Mouse (Mus musculus) CH12.LX (cell line): ENCODE data around the gene Cdhr5. TPM values are rescaled to one million over a fixed set of nuclear protein-coding genes. Genes with fewer than 3 reads are reported as not detected.

Experiments
- DNase-seq: peaks from one replicate; pipeline ENCODE4 v3.0.0-alpha.2; 2013; ENCODE audit errors: extremely low read depth
- H3K27ac ChIP-seq: 2 replicates; pipeline ENCODE4 v1.5.1; 2012; ENCODE audit warnings: low read depth, mild to moderate bottlenecking, control low read depth, moderate library complexity; ENCODE audit not compliant: insufficient read depth
- H3K27me3 ChIP-seq: replicated peaks from 2 replicates; pipeline ENCODE3; 2012; ENCODE audit warnings: inconsistent platforms
- H3K36me3 ChIP-seq, 2 experiments: replicated peaks in 1 of 2; 2 replicates each; pipeline versions ENCODE3 to v1.6.1; 2012; ENCODE audit warnings: inconsistent platforms in 1 of 2, low read length in 1 of 2, mild to moderate bottlenecking in 1 of 2, mixed read lengths in 1 of 2, moderate library complexity in 1 of 2; ENCODE audit not compliant: control insufficient read depth in 1 of 2, insufficient read depth in 1 of 2
- H3K4me1 ChIP-seq, 2 experiments: 2 replicates each; pipeline ENCODE4 v1.6.1; 2012; ENCODE audit warnings: inconsistent platforms in 1 of 2, moderate library complexity in 1 of 2; ENCODE audit not compliant: insufficient read depth in 2 of 2, control insufficient read depth in 1 of 2
- H3K4me2 ChIP-seq: 2 replicates; pipeline ENCODE4 v1.6.1; 2012; ENCODE audit warnings: low read depth, mild to moderate bottlenecking, control low read depth; ENCODE audit not compliant: poor library complexity, insufficient read depth, severe bottlenecking
- H3K4me3 ChIP-seq, 3 experiments: fragments of 150-350 bp in 1 of 3; sonication (generic) in 1 of 3; replicated peaks in 1 of 3; 2 replicates each; pipeline versions ENCODE3 to v1.5.1; 2011 to 2012; ENCODE audit warnings: low read depth in 2 of 3, low read length in 2 of 3, mild to moderate bottlenecking in 2 of 3, moderate library complexity in 2 of 3, control low read depth in 1 of 3, improper control_type of control experiment in 1 of 3, inconsistent platforms in 1 of 3, mixed read lengths in 1 of 3; ENCODE audit not compliant: poor library complexity in 1 of 3
- H3K79me2 ChIP-seq: replicated peaks from 2 replicates; pipeline ENCODE4 v1.6.1; 2012; ENCODE audit warnings: mild to moderate bottlenecking, moderate library complexity; ENCODE audit not compliant: control insufficient read depth, poor library complexity, insufficient read depth, severe bottlenecking; ENCODE audit errors: extremely low read depth
- H3K9ac ChIP-seq: 2 replicates; pipeline ENCODE4 v1.6.1; 2012; ENCODE audit warnings: low read depth, mild to moderate bottlenecking, control low read depth, moderate library complexity; ENCODE audit not compliant: insufficient read depth
- H3K9me3 ChIP-seq: replicated peaks from 2 replicates; pipeline ENCODE3; 2012; ENCODE audit warnings: low read length, inconsistent platforms, mixed read lengths
- BHLHE40 ChIP-seq: IDR thresholded peaks from 2 replicates; pipeline ENCODE4 v1.6.1; 2011; ENCODE audit warnings: mild to moderate bottlenecking, low read depth, low read length, improper control_type of control experiment
- ELF1 ChIP-seq: IDR thresholded peaks from 2 replicates; pipeline ENCODE4 v1.6.1; 2014; ENCODE audit warnings: low read depth, mild to moderate bottlenecking, inconsistent platforms, low read length, improper control_type of control experiment
- HCFC1 ChIP-seq: IDR thresholded peaks from 2 replicates; pipeline ENCODE4 v1.6.1; 2012; ENCODE audit warnings: low read depth, mild to moderate bottlenecking, inconsistent platforms, low read length, improper control_type of control experiment
- IRF4 ChIP-seq: IDR thresholded peaks from 2 replicates; pipeline ENCODE4 v1.6.1; 2014; ENCODE audit warnings: low read depth, mild to moderate bottlenecking, inconsistent platforms, low read length, improper control_type of control experiment
- KAT2A ChIP-seq: IDR thresholded peaks from 2 replicates; pipeline ENCODE4 v1.6.1; 2012; ENCODE audit warnings: low read length, improper control_type of control experiment, inconsistent platforms; ENCODE audit not compliant: insufficient replicate concordance
- MAX ChIP-seq: IDR thresholded peaks from 2 replicates; pipeline ENCODE4 v1.6.1; 2011; ENCODE audit warnings: low read length, improper control_type of control experiment
- MEF2A ChIP-seq: IDR thresholded peaks from 2 replicates; pipeline ENCODE4 v1.6.1; 2014; ENCODE audit warnings: low read depth, mild to moderate bottlenecking, inconsistent platforms, low read length, improper control_type of control experiment, borderline replicate concordance
- PAX5 ChIP-seq: IDR thresholded peaks from 2 replicates; pipeline ENCODE4 v1.6.1; 2012; ENCODE audit warnings: low read length, inconsistent platforms, mixed read lengths
- POLR2A ChIP-seq: IDR thresholded peaks from 2 replicates; pipeline ENCODE4 v1.6.1; 2011; ENCODE audit warnings: low read depth, mild to moderate bottlenecking, improper control_type of control experiment, low read length
- RCOR1 ChIP-seq: conservative IDR thresholded peaks from 2 replicates; pipeline ENCODE4 v1.6.1; 2012; ENCODE audit warnings: low read depth, mild to moderate bottlenecking, inconsistent platforms, low read length, improper control_type of control experiment
- TBP ChIP-seq: conservative IDR thresholded peaks from 2 replicates; pipeline ENCODE4 v1.6.1; 2011; ENCODE audit warnings: low read depth, low read length, improper control_type of control experiment
- TCF12 ChIP-seq: IDR thresholded peaks from 2 replicates; pipeline ENCODE4 v1.6.1; 2014; ENCODE audit warnings: low read depth, mild to moderate bottlenecking, inconsistent platforms, low read length, improper control_type of control experiment
- dilution Hi-C: fragments of 300-500 bp; cut with MboI; formaldehyde crosslinking; loops from 2 replicates; pipeline ENCODE4 v1.14.3; 2020; ENCODE audit warnings: low sequenced_read_pairs; ENCODE audit not compliant: extremely low pct_unique_long_range_greater_than_20kb, extremely low pct_ligation_motif_present
- in situ Hi-C: fragments of 300-500 bp; cut with MboI; formaldehyde crosslinking; loops from 3 replicates; pipeline ENCODE4 v1.14.3; 2019; ENCODE audit warnings: low sequenced_read_pairs, low pct_ligation_motif_present, low pct_unique_long_range_greater_than_20kb, mixed read lengths
- polyA plus RNA-seq: library from polyadenylated mRNA; unstranded; fragments of >175 nt; gene quantifications from 2 replicates; pipeline ENCODE4 v1.2.1, GENCODE M21; 2012; ENCODE audit warnings: low read depth; ENCODE audit not compliant: insufficient read length
- total RNA-seq, 2 experiments: library from RNA; depleted of rRNA; stranded (reverse); fragments of 300-350 nt in 1 of 2; fragments of >200 nt in 1 of 2; gene quantifications; 2 replicates each; pipeline ENCODE4 v1.2.3; 2012 to 2014

Cdhr5 gene
- total and polyA plus RNA-seq, 3 experiments: 0.35 to 3.9 (median 1.9) TPM

- dilution Hi-C loops: no loop called here
These were observed 17.4 kb upstream of the Cdhr5 start for GRCm38 (mm10) chr7:141293852-141294471.

GRCm38 (mm10) chr7:141292583-141293388, 16.2 kb upstream of the Cdhr5 start:
- Histone ChIP-seq H3K4me1 (peaks cover 3 to 5% of the 10 kb centered on the region in 2 experiments; a peak in 2 of 4 replicates), H3K27ac (no peak overlapping the region), H3K4me3 (no peak overlapping the region), H3K4me2 (no peak overlapping the region), H3K9ac (no peak overlapping the region), H3K36me3 (peaks cover 6 to 11% of the 10 kb centered on the region in 2 experiments), H3K79me2 (no peaks in the 10 kb centered on the region), H3K27me3 (no peaks in the 10 kb centered on the region), H3K9me3 (no peaks in the 10 kb centered on the region)
- in situ Hi-C loops (no loop called here), dilution Hi-C loops (no loop called here)
- no peak for DNase-seq
- TF ChIP-seq KAT2A: no peak
- TF ChIP-seq RCOR1: no peak
- no peak for TF ChIP-seq POLR2A

More at GRCm38 (mm10) chr7:141293852-141294471, 17.4 kb upstream of the Cdhr5 start:
- Histone ChIP-seq H3K4me1 (peaks cover 3 to 5% of the 10 kb centered on the region in 2 experiments; a peak in 2 of 4 replicates), H3K9ac (no peak overlapping the region), H3K79me2 (no peaks in the 10 kb centered on the region), H3K4me2 (no peak overlapping the region), H3K9me3 (no peaks in the 10 kb centered on the region), H3K4me3 (no peak overlapping the region), H3K27ac (no peak overlapping the region), H3K36me3 (peaks cover 6 to 20% of the 10 kb centered on the region in 2 experiments), H3K27me3 (no peaks in the 10 kb centered on the region)
- in situ Hi-C loops: no loop called here
- TF ChIP-seq BHLHE40 (no peak), MAX (no peak), HCFC1 (no peak), TCF12 (no peak)
- no peak for DNase-seq

DNA sequence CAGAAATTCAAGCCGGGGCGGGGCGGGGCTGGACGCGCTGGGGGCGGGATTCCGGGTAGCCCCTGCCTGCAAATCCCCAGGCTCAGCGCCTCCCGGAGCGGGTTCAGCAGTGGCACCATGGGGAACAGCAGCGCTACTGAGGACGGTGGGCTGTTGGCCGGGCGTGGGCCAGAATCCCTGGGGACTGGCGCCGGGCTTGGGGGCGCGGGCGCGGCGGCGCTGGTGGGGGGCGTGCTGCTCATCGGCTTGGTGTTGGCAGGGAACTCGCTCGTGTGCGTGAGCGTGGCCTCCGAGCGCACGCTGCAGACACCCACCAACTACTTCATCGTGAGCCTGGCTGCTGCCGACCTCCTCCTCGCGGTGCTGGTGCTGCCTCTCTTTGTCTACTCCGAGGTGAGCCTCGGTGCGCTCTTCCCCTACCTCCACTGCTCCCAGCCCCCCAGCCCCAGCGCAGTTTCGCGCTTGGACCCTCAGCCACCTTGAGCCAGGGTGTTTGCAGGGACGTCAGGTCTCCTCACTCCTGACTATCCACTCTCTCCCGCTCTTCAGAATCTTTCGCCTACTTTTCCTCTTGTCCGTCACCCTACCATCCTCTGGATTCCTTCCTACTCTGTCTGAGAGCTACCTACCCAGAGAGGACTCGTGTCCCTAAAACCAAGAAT, 15.5 kb upstream of the Cdhr5 start, which contains the start of gene Drd4:
TSS of gene Drd4 (plus strand) at position 86 of the 662 bp plus-strand sequence.
- Histone ChIP-seq H3K4me3 (no peak within 1 kb of the TSS), H3K36me3 (peaks cover 3% of the 10 kb centered on the region in 2 experiments), H3K27ac (no peak within 1 kb of the TSS), H3K4me2 (no peak within 1 kb of the TSS), H3K9me3 (no peaks in the 10 kb centered on the region), H3K27me3 (no peaks in the 10 kb centered on the region), H3K79me2 (no peaks in the 10 kb centered on the region), H3K4me1 (peaks cover 3 to 5% of the 10 kb centered on the region in 2 experiments; a peak in 2 of 4 replicates), H3K9ac (no peak within 1 kb of the TSS)
- TF ChIP-seq MEF2A (no peak), ELF1 (no peak), IRF4 (no peak), TBP (no peak), PAX5 (no peak)
- dilution Hi-C loops: no loop called here
- no peak for DNase-seq
- in situ Hi-C loops: no loop called here
